Mouse (Mus musculus): ENCODE results near the gene Slc45a3.

Slc45a3 gene

DNA sequence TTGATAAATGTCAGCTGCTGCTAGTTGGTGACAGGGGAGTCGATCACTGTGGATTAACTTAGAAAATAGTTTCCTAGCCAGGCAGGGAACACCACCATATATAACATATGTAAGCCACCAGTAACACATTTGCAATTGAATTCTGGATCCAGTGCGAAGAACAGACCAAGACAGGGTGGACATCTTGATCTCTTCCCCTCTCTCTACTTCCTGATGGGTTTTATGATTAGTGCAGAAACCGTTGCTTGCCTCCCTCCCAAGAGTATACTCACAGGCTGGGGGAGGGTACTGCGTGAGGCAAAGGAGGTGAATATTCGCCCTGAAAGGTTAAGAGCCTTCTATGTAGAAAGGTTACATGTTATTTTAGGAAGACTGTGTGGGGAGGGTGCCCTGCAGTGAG is 3.1 kb downstream of the Slc45a3 start:
- no peak for DNase-seq

DNA sequence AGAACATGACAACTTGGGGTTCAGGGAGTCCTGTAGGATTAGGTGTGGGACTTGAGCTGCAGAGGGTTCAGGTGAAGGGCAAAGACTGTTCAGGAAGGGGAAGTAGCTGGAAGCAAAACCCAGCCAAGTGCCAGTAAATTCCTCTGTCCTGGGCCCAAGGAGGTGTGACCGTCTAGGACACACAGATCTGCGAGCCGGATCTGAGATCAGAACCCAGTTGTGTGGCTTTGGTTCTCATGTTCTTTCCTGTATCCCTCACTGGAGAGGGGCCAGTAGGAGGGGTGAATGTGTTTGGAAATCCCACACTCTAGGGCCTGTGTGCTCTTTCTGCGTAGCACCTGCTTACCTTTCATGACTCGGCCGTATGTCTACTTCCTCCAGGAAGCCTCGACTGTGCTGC is 4.6 kb downstream of the Slc45a3 start:
- no peak for DNase-seq

DNA sequence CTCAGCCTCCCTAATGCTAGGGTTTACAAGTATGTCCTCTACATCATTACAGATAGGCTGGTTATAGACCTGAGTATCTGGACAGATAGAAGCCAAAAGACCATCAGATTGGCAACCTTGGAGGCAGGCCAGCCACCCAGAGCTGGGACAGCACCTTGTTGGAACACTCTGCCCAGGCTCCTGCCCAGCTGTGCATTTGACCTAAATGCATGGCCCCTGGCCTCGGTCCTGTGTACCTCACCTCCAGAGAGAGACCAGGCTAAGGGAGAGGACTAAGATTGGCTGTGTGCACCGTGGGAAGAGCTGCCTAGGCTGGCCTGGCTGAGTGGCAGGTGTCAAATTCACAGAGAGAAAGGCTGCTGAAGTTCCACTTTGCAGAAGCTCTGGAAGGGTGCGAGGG is 5.8 kb downstream of the Slc45a3 start:
- no peak for DNase-seq

- no peak for DNase-seq
Measured at GRCm38 (mm10) chr1:131968983-131969382, 6.2 kb downstream of the Slc45a3 start.

- no peak for DNase-seq
Measured at GRCm38 (mm10) chr1:131969825-131970224, 7.1 kb downstream of the Slc45a3 start.

DNA sequence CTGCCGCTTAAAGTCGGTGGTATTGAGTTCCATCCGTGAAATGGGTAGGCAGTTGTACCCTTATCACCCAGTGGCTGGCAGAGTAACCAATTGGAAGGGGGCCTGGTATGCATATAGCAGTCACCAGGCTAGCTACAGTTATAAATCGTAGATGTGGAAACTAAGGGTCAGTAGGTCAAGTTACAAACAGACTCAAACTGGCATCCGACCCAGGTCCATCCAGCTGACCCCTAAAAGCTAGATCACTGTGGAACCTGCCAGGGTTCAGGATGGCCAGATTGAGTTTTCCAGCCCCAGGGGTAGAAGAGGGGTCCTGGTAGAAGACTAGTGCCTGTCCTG is 7.5 kb downstream of the Slc45a3 start:
- DNase-seq: no peak

- no peak for DNase-seq
Measured at GRCm38 (mm10) chr1:131970661-131971520, 8.1 kb downstream of the Slc45a3 start.

GRCm38 (mm10) chr1:131971771-131972497 is 9.2 kb downstream of the Slc45a3 start:
- no peak for DNase-seq

DNA sequence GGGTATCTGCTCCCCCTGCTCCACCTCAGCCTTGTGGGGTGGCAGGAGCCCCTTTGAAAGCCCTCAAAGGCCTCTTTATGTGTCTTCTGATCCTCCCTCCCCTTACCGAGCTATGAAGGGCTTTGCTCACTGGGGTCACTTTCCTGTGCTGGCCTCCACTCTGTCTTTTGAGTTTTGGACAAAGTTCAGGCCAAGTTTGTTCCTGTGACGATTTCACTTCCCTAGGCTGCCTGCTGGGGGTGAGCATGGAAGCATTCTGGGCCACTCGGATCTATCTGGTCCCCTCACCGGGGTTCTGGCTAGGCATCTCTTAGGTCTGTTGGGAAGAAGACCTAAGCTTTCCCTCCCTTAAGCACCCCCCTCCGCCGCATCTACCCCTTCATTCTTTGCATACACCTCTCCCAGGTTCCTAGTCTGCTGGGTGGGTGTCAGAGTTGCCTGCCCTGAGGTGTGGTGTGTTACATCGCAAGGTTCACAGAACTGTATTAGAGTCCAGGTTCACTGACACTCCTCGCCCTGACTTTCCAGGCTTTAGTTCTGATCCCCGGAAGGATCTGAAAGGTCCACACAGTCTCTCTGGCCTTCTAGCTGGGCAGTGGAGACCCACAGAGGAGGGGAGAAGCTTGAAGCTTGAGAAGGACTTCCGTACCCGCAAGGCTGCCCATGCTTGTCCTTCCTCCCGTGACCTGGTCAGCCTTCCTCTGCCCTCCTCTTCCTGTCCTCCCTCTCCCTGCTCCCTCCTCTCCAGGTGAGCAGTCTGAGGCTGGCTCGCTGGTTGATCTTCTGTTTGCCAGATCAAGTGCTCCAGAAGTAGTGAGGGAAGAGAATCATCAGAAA is 9.9 kb downstream of the Slc45a3 start:
- DNase-seq: no peak

- DNase-seq: no peak
Measured at GRCm38 (mm10) chr1:131973991-131974390, 11.2 kb downstream of the Slc45a3 start.

- no peak for DNase-seq
Measured at GRCm38 (mm10) chr1:131976886-131977285, 14.1 kb downstream of the Slc45a3 start.

- DNase-seq: no peak
Measured at GRCm38 (mm10) chr1:131980471-131980870, 17.7 kb downstream of the Slc45a3 start.

GRCm38 (mm10) chr1:131981378-131982013 is 18.7 kb downstream of the Slc45a3 start:
- DNase-seq: peak; percentile 66

DNA sequence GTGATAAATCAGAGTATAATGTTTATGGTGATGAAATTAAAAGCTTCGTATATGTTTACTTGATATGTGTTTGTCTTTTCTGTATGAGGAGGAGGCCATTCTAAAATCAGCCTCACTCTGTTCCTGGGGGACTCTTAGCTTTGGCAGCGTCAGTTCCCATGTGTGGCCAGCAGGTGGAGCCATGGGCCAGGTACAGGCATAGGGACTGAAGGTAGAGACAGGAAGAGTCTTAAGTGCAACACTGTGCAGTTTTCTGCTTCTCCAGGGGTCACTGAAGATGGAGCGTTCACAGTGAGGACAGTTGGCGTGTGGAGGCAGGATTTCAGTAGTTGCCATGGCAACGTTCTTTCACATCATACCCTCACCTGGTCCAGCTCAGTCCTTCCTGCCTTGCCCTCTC is 20.1 kb downstream of the Slc45a3 start:
- DNase-seq: peak; percentile 86

DNA sequence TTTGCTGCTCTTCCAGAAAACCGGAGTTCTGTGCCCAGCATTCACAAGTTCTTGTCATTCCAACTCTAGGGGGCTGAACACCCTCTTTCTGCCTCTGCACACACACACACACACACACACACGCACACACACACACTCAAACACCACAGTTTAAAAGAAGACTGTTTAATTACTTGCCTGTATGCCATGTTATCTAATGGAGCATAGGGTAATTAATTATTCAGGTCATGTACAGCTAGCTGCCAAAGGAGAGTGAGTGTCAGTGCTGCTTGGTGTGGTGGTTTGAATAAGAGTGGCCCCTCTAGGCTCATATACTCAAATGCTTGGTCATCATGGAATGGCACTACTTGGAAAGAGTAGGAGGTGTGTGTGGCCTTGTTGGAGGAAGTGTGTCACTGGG is 21.0 kb downstream of the Slc45a3 start:
- DNase-seq: no peak

- DNase-seq: no peak
Measured at GRCm38 (mm10) chr1:131987432-131987831, 24.7 kb downstream of the Slc45a3 start.

- no peak for DNase-seq
Measured at GRCm38 (mm10) chr1:131989476-131989875, 26.7 kb downstream of the Slc45a3 start.

DNA sequence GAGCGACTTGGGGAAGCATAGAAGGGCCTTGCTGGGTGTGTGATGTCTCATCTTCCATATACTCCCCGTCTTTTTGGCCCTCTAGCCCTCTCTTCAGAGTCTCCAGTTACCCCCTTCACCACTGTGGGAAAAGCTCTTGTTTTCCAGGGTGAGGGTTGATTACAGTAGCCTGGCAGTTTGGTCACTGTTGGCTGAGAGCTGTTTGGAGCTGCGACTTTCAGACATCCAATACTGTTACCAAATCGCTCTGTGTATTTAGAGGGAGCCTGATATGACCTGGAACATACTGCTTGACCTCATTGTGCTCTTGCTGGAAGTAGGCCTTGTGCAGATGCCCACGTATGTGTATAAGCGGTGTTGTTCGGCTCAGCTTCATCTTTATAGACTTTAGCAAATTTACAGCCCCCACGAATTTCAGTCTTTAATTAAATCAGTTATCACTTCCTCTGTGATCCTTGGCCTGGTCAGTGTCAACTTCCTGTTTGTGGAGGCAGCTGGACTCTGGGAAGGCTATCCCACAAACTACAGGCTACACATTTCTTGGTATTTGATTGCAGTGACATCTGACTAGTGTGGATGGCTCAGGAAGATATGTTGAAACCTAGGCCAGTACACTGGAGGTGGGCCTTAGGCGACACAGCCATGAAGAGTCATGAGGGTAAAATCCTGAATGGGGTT is 27.5 kb downstream of the Slc45a3 start:
- no peak for DNase-seq

DNA sequence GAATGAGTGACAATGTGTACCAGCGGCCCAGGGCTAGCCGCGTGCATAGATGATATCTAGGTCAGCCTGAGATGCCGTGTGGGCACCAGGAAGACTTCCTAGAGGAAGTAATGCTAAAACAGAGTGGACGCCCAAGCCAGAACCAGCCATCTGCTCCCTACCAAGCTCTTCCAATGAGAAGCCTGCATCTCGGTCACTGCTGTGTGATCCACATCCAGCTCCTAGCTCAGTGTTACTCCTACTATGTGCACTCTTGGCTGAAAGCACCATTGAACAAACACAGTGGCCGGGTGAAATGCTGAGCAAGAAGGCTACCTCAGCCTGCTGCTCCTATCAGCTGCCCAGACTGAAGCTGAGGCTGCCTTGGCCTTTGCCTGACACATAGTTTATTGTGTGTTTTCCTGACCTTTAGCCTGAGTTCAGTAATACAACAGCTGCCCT is 29.8 kb downstream of the Slc45a3 start:
- peak; percentile 61 for DNase-seq

DNA sequence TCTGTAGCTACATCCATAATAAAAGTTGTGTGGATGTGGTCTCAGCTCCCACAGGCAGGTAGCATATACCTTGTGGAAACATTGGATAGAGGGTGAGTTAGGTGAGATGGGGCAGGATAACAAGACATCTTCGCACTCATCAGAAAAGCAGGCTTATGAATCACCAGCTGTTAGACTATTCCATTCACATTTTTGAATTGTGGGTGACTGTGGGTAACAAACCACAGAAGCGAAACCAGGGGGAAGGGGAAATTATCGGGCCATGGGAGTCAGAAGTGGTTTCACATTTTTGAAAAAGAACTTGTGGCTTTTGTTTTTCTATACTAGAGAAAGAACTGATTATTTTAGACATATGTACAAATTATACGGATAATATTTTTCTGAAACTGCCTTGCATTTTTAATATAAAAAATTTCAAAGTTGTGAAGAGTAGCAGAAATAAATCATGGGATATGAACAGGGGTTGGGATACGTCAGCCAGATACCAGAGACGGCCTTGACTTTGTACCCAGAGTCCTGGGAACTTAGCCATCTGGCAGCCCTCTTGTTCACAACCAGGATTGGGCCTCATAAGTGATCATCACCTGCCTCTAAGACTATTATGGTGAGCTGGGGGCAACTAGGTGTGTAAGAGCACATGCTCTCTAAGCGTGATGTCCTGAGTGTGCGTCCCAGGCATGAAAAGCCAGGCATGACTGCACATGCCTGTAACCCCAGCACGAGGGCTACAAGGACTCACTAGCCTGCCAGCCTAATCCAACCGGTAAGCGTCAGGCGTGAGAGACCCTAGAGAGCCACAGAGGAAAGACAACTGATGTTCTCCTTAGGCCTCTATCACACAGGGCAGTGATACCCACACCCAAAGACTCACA is 30.6 kb downstream of the Slc45a3 start:
- DNase-seq: no peak

DNA sequence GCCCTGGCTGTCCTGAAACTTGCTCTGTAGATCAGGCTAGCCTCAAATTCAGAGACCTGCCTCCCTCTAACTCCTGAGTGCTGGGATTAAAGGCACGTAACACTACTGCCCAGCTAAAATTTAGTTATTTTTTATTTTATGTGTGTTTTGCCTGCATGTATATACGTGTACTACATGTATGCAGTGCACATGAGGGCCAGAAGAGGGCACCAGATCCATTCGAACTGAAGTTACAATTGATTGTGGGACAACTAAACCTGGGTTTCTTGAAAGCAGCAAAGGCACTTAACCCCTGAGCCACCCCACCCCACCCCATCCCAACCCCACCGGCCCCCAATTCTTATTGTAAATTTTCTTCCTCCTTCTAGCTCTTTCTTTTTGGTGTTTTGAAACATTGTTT is 32.3 kb downstream of the Slc45a3 start:
- DNase-seq: peak; percentile 71

Measured in cerebellum, adult 9-10 months (tissue).